Mouse (Mus musculus): Measurements from ENCODE around the gene 5730455P16Rik.

- TF ChIP-seq CTCF (IDR thresholded peaks at IDR 0.05; ENCODE audit: low read depth) (no peak), EP300 (IDR thresholded peaks at IDR 0.05; ENCODE audit: low read depth) (no peak)
These were observed 39.3 kb upstream of the 5730455P16Rik start for GRCm38 (mm10) chr11:80417085-80417484.
